Mouse (Mus musculus): ENCODE measurements around the gene Kcnj10. TPM values are rescaled to one million over a fixed set of nuclear protein-coding genes. Genes with fewer than 3 reads are reported as not detected.

Gene Kcnj10
- total and polyA plus RNA-seq, 3 experiments, result 0.07 to 0.27 (median 0.08) TPM

- Histone ChIP-seq H3K27me3 (ENCODE audit: control insufficient read depth, insufficient read depth, low read length) (peaks cover 5% of the 10 kb centered on the region; the same call in 1 of the 2 replicates), H3K4me1 (ENCODE audit: control insufficient read depth, insufficient read depth, low read length) (no peaks in the 10 kb centered on the region), H3K4me3 (no peak overlapping the region), H3K79me2 (replicated peaks; ENCODE audit: control insufficient read depth, insufficient read depth, low read length) (no peaks in the 10 kb centered on the region), H3K36me3 (ENCODE audit: control insufficient read depth, insufficient read depth, low read length) (no peaks in the 10 kb centered on the region), H3K27ac (no peak overlapping the region), H3K9ac (ENCODE audit: low read depth, low read length) (no peak overlapping the region)
- 86% methylated on average over 12 of the region's 12 CpGs for WGBS
- TF ChIP-seq CTCF (IDR thresholded peaks at IDR 0.05), result no peak
- intact Hi-C loops (cut with DNase I), result no loop called here
- no peak for DNase-seq
Measured at GRCm38 (mm10) chr1:172347382-172347781, 6.4 kb downstream of the Kcnj10 start.

- peaks cover 5% of the 10 kb centered on the region; the same call in 1 of the 2 replicates for H3K27me3 ChIP-seq (ENCODE audit: control insufficient read depth, insufficient read depth, low read length)
- no peak for DNase-seq
Measured at GRCm38 (mm10) chr1:172349504-172349903, 8.5 kb downstream of the Kcnj10 start.

GRCm38 (mm10) chr1:172349916-172350812 is 9.2 kb downstream of the Kcnj10 start:
- no peak for DNase-seq
- H3K27ac ChIP-seq, result no peak overlapping the region
- H3K4me1 ChIP-seq (ENCODE audit: control insufficient read depth, insufficient read depth, low read length), result no peaks in the 10 kb centered on the region
- no peaks in the 10 kb centered on the region for H3K79me2 ChIP-seq (replicated peaks; ENCODE audit: control insufficient read depth, insufficient read depth, low read length)
- peaks cover 5% of the 10 kb centered on the region; the same call in 1 of the 2 replicates for H3K27me3 ChIP-seq (ENCODE audit: control insufficient read depth, insufficient read depth, low read length)
- 20% methylated on average over 19 of the region's 19 CpGs for WGBS
- intact Hi-C loops (cut with DNase I), result no loop called here
- no peak overlapping the region for H3K4me3 ChIP-seq
- no peaks in the 10 kb centered on the region for H3K36me3 ChIP-seq (ENCODE audit: control insufficient read depth, insufficient read depth, low read length)
- no peak overlapping the region for H3K9ac ChIP-seq (ENCODE audit: low read depth, low read length)
- TF ChIP-seq EP300 (IDR thresholded peaks at IDR 0.05; ENCODE audit: insufficient read depth, low read depth, low read length) (no peak), POLR2A (IDR thresholded peaks at IDR 0.05; ENCODE audit: insufficient read depth, low read depth, low read length) (no peak), CTCF (IDR thresholded peaks at IDR 0.05) (no peak)

More at GRCm38 (mm10) chr1:172349504-172349903, 8.5 kb downstream of the Kcnj10 start:
- Histone ChIP-seq H3K27ac (no peak overlapping the region), H3K79me2 (replicated peaks; ENCODE audit: control insufficient read depth, insufficient read depth, low read length) (no peaks in the 10 kb centered on the region), H3K36me3 (ENCODE audit: control insufficient read depth, insufficient read depth, low read length) (no peaks in the 10 kb centered on the region), H3K4me1 (ENCODE audit: control insufficient read depth, insufficient read depth, low read length) (no peaks in the 10 kb centered on the region), H3K4me3 (no peak overlapping the region), H3K9ac (ENCODE audit: low read depth, low read length) (no peak overlapping the region)
- 75% methylated on average over 5 of the region's 5 CpGs for WGBS
- intact Hi-C loops (cut with DNase I), result no loop called here
- TF ChIP-seq EP300 (IDR thresholded peaks at IDR 0.05; ENCODE audit: insufficient read depth, low read depth, low read length) (no peak), CTCF (IDR thresholded peaks at IDR 0.05) (no peak), POLR2A (IDR thresholded peaks at IDR 0.05; ENCODE audit: insufficient read depth, low read depth, low read length) (no peak)

GRCm38 (mm10) chr1:172352001-172352400 is 11.0 kb downstream of the Kcnj10 start:
- no peak for DNase-seq
- Histone ChIP-seq H3K27ac (no peak overlapping the region), H3K9ac (ENCODE audit: low read depth, low read length) (no peak overlapping the region), H3K79me2 (replicated peaks; ENCODE audit: control insufficient read depth, insufficient read depth, low read length) (no peaks in the 10 kb centered on the region), H3K27me3 (ENCODE audit: control insufficient read depth, insufficient read depth, low read length) (peaks cover 5% of the 10 kb centered on the region; the same call in 1 of the 2 replicates), H3K4me1 (ENCODE audit: control insufficient read depth, insufficient read depth, low read length) (no peaks in the 10 kb centered on the region), H3K4me3 (no peak overlapping the region), H3K36me3 (ENCODE audit: control insufficient read depth, insufficient read depth, low read length) (no peaks in the 10 kb centered on the region)
- intact Hi-C loops (cut with DNase I), result no loop called here
- TF ChIP-seq CTCF (IDR thresholded peaks at IDR 0.05) (no peak), EP300 (IDR thresholded peaks at IDR 0.05; ENCODE audit: insufficient read depth, low read depth, low read length) (no peak), POLR2A (IDR thresholded peaks at IDR 0.05; ENCODE audit: insufficient read depth, low read depth, low read length) (no peak)
- WGBS, result 49% methylated on average over 6 of the region's 6 CpGs

- H3K9ac ChIP-seq (ENCODE audit: low read depth, low read length), result no peak overlapping the region
- no peaks in the 10 kb centered on the region for H3K4me1 ChIP-seq (ENCODE audit: control insufficient read depth, insufficient read depth, low read length)
- TF ChIP-seq POLR2A (IDR thresholded peaks at IDR 0.05; ENCODE audit: insufficient read depth, low read depth, low read length), result no peak
- no peak for TF ChIP-seq CTCF (IDR thresholded peaks at IDR 0.05)
- no peak for TF ChIP-seq EP300 (IDR thresholded peaks at IDR 0.05; ENCODE audit: insufficient read depth, low read depth, low read length)
- no peak overlapping the region for H3K27ac ChIP-seq
- peaks cover 5% of the 10 kb centered on the region; the same call in 1 of the 2 replicates for H3K27me3 ChIP-seq (ENCODE audit: control insufficient read depth, insufficient read depth, low read length)
- no peak for DNase-seq
- H3K36me3 ChIP-seq (ENCODE audit: control insufficient read depth, insufficient read depth, low read length), result no peaks in the 10 kb centered on the region
- 59% methylated on average over 3 of the region's 3 CpGs for WGBS
- intact Hi-C loops (cut with DNase I), result no loop called here
- H3K4me3 ChIP-seq, result no peak overlapping the region
- no peaks in the 10 kb centered on the region for H3K79me2 ChIP-seq (replicated peaks; ENCODE audit: control insufficient read depth, insufficient read depth, low read length)
Measured at GRCm38 (mm10) chr1:172352453-172352852, 11.4 kb downstream of the Kcnj10 start.

GRCm38 (mm10) chr1:172355336-172355735 is 14.3 kb downstream of the Kcnj10 start:
- no peak for TF ChIP-seq CTCF (IDR thresholded peaks at IDR 0.05)
- no peak for TF ChIP-seq EP300 (IDR thresholded peaks at IDR 0.05; ENCODE audit: insufficient read depth, low read depth, low read length)
- TF ChIP-seq POLR2A (IDR thresholded peaks at IDR 0.05; ENCODE audit: insufficient read depth, low read depth, low read length), result no peak
- 67% methylated on average over 3 of the region's 3 CpGs for WGBS
- intact Hi-C loops (cut with DNase I), result no loop called here
- no peak for DNase-seq
- no peaks in the 10 kb centered on the region for H3K36me3 ChIP-seq (ENCODE audit: control insufficient read depth, insufficient read depth, low read length)
- H3K27ac ChIP-seq, result no peak overlapping the region
- no peak overlapping the region for H3K4me3 ChIP-seq
- no peaks in the 10 kb centered on the region for H3K79me2 ChIP-seq (replicated peaks; ENCODE audit: control insufficient read depth, insufficient read depth, low read length)
- no peaks in the 10 kb centered on the region for H3K4me1 ChIP-seq (ENCODE audit: control insufficient read depth, insufficient read depth, low read length)
- no peak overlapping the region for H3K9ac ChIP-seq (ENCODE audit: low read depth, low read length)
- H3K27me3 ChIP-seq (ENCODE audit: control insufficient read depth, insufficient read depth, low read length), result peaks cover 2% of the 10 kb centered on the region; the same call in 1 of the 2 replicates

All from heart, adult 2 months (tissue).